Mouse (Mus musculus): Measurements from ENCODE around the gene Frrs1.

The Frrs1 gene

DNA sequence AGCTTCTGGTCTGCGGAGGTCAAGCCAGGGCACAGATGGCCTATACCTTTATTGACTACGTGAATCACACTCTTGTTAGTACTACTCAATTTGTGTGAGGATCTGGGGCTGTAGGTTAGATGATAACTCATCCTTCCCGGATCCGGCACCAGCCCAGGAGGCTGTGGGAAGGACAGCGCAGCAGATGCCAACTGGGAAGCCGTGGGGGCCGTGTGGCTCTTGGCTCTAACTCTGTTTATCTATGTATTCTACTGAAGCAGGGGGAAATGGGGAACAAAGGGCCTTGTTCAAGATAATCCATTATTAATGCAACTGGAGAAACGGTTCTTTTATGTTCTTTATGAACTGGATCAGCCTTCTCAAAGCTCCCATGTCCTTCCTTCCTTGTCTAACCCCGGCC, 47.3 kb downstream of the Frrs1 start:
- DNase-seq (ENCODE audit: low read depth, low spot score), result no peak

DNA sequence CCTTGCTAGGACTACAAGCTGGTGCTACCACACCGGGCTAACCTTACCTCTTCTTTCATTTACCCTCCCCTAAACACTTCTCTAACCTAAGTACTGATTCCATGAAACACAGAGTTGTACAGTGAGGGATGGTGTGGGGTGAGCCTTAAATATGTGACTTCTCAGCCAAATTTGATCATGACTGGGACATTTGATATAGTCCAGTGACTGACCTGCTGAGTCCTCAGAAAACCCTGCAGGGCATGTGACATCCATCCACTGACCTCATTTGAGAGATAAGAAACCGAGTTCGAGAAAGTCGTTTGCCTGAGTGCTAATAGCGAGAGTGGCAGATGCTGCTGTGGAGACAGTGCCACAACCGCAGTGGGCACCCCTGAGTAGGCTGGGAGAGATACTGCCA, 55.1 kb downstream of the Frrs1 start:
- DNase-seq (ENCODE audit: low read depth, low spot score), result no peak

DNA sequence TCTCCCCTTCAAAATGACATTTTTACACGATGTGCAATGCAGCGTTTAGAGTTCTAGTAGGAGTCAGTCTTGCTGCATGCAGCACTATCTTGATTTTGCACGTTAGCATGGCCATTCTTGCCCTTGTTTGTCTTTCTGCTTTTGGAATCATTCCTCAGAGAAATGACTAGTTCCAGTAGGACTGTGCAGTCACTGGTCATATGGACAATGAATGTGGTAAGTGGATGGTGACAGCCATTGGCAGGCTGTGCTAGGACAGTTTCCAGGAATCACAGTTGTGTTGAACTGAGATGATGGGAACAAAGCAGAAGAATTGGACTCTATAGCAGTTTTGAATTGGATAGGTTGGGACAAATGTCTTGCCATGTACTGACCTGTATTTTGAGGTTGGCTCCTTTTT, 55.7 kb downstream of the Frrs1 start:
- DNase-seq (ENCODE audit: low read depth, low spot score), result no peak

DNA sequence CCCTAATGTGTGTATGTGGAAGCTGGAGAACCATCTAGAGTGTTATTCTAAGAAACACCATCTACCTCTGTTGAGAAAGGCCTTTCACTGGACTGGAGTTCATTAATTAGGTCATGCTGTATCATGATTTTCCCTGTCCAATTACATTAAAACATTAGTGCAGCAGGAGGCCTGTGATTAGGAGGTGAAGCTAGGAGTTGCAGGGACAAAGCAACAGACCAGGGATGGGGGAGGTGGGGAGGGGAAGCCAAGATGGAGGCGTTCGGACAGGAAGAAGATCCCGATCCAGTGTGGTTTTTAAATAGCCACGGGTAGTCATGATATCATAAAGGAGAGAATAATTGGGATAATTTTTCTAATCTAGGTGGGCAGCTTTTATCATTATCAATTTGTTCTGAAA, 57.8 kb downstream of the Frrs1 start:
- no peak for DNase-seq (ENCODE audit: low read depth, low spot score)

DNA sequence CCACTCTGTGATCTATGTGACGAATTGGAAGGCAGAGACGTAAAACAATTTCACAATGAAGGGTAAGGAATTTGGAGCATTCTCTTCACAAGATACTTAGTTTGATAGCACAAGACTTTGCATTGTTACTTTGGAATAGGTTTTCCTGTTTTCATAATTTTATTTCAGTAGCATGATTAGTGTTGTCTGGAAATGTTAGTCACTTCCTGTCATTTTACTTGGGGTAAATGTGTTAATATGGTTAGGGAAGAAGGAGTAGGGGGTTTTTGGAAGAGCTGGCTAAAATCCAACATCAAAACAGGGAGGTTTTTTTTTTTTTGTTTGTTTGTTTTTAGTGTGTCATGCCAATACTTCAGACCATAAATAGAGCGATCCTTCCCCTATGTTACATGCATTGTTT, 62.3 kb downstream of the Frrs1 start:
- no peak for DNase-seq (ENCODE audit: low read depth, low spot score)

DNA sequence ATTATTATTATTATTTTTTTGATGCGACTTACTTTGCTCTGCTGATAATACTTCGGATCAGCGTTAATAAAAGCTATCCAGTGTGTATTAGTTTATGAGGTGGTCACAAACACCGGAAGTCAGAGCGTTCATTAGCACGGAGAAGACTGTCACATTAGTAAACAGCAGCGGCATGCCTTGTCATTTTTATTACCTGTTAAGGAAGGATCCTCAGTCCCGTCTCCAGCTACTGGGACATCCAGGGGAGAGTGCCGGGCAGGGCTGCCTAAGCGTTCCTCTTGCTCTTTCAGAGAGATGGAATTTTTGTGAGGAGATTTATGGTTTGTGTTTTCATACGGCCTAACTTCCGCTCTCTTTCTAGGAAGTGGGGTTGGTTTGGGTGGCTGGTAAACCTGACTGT, 63.8 kb downstream of the Frrs1 start:
- no peak for DNase-seq (ENCODE audit: low read depth, low spot score)

DNA sequence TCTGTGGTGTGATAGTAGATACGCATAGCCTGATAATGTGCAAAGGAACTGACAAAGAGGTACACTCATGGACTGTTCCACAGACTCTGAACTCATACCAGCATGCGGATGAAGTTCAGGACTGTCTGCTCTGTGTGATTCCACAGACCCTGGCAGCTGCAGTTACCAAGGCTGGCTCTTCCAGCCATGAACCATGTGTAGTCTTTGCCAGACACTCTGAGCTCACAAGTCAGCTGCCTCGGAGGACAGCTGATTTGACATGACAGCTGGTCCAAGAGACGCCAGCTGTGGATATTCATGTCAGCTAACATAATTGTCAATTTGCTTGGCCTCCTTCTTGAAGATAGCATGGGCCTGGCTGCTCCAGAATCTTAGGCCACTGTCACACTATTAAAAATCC, 69.7 kb downstream of the Frrs1 start:
- no peak for DNase-seq (ENCODE audit: low read depth, low spot score)

DNA sequence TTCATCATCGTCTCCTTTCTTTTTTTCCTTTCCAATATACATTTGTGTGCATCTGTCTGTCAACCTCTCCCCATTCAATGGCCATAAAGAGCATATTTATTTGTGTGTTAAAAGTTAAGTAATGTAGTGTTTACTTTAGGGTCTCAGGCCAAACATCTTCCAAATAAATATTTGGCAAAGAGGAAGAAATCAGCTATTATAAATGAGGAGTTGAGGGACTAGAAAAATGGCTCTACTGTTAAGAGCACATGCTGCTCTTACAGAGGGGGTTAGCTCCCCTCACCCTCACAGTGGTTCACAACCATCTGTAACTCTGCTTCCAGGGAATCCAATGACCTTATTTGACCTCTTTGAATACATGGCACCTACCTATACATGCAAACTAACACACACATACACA, 73.9 kb downstream of the Frrs1 start:
- DNase-seq (ENCODE audit: low read depth, low spot score), result no peak

DNA sequence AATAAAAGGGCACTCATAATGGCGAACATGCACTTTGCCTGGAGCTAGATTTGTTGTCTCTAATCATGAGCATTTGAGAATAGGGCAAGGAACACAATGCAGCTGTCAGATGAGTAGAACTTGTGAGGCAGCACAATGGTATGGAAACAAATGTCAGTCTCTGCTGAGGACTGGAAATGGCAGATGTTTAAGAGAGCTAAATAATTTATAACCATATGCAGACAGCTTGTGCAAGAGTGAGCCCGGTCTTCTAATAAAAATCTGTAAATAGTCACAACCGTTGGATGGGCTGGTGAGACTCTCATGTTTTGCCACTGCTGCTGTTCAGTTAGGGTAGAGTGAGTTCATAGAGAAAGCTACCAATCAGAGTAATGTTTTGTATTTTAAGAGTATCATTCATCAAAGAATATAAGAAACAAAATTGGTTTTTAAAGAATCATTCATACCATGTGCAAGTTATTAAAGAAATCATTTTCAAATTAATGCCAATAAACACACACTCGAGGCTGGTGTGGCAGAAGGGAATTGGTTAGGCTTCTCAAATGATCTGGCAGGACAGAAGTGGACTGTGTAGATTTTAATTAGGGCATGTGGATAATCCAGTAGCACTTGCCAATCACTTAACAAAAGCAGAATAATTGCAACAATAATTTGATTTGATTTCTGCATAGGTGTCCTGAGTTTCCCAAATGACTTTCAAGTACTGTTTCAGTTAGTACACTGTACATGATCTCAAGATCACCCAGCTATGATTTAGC, 77.8 kb downstream of the Frrs1 start:
- DNase-seq (ENCODE audit: low read depth, low spot score), result no peak

DNA sequence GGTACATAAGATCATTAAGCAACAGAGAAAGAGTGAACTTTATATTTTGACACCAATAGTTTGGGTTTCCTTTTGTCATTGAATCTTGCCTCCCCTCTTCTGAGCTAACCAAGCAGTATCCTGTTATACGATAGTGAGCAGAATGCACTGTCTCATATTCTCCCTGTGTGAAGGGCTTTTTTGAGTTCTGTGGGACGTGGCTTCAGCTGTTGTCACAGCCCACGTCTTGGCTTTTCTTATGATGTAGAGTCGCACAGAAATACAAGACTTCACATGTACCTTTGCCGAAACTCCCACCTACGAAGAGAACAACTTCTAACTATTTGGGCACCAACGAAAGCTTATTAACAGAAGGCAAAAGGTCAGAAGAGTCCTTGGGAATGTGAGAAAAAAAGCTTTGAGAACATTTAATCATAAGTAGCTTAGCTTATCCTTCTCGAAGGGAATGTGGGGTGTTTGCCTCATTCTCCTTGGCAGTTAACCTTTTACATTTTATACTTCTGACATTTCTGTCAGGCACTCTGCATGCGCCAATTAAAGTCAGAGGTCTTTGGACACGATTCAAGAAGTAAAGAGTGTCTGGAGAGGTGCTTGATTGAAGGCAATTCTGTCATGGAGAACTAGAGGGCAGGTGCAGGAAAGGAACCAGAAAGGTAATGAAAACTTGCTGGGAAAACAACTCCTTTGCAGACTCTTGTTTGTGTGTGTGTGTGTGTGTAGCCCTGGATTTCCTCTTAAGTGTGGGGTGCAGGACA, 81.7 kb downstream of the Frrs1 start:
- DNase-seq (ENCODE audit: low read depth, low spot score), result no peak

DNA sequence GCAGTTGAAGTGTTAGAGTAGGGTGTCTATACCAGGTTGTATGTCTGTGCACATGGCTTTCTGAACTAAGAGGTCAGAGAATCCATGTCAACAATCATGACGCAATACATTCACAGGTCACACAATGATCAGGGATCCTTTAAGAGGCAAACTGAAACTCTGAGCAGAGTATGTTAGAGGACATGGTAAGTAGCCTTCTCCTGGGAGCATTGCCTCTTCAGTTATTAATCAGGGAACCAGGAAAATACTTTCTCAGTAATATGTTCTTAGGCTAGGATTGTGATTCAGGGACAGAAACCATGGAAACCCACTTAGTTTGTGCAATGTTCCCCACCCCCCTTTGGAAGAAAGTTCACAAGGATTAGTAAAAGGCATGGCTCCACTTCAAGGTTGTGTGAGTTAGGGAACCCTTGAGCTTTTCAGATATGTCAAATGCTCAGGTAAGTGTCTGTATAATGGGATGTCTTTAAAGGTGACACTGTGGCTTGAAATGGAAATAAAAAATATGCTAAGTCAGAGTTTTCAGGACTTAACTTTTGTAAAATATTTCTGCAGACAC, 82.4 kb downstream of the Frrs1 start:
- no peak for DNase-seq (ENCODE audit: low read depth, low spot score)

DNA sequence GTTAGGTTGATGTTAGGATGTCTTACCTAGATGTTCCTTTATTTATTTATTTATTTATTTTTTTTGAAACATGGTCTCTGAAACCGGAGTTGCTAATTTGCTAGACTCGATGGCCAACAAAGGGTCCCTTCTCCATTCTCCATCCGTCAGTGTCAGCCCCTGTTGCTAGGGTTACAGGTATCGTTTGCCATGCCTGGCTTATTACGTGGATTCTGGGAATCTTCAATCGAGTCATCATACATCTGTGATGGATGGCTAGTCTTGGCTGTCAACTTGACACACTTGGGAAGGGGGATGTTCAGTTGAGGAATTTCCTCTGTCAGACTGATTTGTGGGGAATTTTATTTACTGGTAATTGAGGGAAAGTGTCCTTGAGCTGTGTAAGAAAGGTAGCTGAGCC, 83.5 kb downstream of the Frrs1 start:
- DNase-seq (ENCODE audit: low read depth, low spot score), result no peak

DNA sequence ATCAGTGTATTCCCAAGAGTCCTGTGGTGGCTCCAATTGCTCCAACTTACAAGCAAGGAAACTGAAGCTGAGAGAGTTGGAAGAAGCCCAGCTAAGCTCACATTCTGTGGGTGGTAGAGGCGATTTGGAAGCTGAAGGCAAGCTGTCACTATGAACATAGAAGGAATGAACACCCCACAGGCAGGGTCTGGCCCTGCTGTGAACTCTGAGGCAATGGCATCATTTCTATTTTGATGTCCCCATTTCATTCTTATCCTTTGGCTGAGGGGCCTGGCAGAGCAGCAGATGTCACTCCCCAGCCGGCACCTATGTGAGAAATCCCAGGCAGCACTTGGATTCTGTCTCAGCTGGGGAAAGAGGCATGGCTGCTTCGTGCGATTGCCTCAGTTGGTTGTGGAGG, 84.2 kb downstream of the Frrs1 start:
- no peak for DNase-seq (ENCODE audit: low read depth, low spot score)

DNA sequence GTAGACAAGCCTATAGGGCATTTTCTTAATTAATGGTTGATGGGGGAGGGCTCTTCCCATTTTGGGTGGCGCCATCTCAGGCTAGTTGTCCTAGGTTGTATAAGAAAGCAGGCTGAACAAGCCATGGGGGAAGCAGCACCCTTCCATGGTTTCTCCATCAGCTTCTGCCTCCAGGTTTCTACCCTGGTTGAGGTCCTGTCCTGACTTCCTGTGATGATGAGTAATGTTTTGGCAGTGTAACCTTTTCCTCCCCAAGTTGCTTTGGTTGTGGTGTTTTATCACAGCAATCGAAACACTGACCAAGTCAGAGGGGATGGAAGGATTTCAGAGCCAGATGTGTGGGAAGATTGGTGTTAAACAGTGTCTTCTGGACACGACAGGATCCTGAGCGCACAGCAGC, 87.2 kb downstream of the Frrs1 start:
- no peak for DNase-seq (ENCODE audit: low read depth, low spot score)

DNA sequence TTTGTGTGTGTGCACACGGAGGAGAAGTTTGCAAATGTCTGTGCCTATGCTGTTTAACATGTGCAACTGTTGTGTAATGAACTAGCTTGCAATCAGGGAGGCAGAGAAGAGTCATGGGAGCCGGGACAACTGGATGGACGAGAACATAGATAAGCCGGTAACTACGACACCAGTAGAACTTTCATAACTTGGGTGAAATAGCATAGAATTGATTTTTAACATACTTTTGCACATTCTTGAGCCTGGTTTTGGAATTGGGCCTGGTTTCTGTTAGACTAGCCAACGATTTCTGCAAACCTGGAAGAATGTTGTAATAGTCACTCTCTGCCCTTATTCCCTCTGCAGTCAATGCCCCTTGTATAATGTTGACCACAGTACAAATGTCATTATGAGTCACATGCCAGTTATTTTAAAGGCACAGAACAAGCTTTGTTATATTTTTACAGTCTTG, 91.4 kb downstream of the Frrs1 start:
- no peak for DNase-seq (ENCODE audit: low read depth, low spot score)

DNA sequence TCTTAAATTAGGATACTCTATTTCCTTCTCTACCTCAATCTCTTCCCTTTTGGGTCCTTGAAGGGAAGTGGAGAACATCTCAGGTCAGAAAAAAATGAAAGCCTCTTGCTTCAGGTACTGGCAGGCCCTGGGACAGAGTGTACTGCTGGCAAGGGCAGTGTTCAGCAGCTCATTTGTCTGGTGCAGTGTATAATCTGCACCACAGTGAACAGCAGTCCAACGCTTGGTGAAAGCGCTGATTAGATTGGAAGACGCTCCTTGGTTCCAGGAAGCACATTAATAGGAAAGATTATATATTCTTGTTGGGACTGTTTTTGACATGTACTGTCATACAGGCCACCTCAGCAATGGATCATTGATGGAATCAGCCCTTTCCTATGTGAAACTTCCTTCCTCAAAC, 92.2 kb downstream of the Frrs1 start:
- DNase-seq (ENCODE audit: low read depth, low spot score), result no peak

DNA sequence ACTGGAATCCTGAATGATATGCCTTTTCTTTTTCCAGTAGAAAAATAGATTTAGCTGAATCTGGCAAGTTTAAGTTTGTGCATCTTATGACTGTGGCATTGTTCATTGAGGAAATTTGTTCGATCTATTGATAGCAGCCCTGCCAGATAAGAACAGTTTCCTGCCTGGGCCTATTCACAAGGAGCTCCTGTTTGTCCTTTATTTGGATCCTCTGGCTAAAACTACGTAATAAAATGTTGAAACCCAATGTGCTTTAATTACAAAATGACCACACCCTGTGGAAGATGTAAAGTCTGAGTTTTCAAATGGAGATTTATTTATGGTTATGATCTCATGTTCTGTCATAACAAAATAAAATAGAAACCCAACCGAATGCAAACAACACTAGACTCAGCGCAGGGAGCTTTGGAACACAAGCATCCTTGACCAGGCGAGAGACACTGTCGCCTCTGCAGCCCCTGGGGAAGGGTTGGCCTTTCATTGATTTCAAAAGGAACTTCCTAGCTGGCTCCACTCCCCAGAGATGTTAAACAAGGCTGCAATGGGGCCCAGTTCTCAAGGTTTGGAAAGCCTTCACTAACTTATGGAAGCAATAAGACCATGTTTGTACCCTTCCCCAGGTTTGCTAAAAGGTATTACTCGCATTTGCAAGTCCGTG, 93.1 kb downstream of the Frrs1 start:
- DNase-seq (ENCODE audit: low read depth, low spot score), result no peak

DNA sequence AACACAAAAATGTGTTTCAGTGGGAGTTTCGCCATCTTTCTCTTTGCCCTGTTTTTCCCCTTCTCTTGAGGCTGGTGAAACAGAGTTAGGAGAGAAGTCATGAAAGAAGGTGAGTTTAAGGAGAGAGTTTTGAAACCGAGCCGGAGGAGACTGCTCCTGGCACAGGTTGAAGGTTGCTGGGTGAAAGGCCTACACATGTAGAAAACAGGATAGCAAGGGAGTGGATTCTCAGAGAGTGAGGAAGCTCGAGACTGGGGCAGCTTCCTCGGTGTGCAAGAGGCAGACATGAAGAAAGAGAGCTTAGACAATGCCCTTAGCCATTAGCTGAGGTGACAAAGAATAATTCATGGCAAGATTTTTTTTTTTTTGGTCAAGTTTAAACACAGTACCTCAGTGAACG, 94.1 kb downstream of the Frrs1 start:
- DNase-seq (ENCODE audit: low read depth, low spot score), result no peak

DNA sequence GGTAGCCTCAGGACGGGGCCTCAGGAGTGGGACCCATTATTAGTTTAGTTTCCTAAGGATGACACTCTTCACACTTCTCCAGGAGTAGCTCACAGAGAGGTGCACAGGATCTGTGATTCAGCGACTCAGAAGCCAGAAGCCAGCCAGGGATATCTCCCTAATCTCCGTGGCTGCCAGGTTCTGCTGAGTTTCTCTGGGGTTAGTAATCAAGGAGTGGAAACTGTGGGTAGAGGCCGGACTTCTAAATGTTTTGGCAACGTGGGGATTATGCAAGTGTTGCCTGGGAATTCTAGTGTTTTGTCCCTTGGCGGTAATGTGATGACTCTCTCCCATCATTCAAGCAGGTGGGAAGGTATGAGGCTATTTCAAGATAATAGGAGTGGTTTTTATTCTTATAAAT, 95.8 kb downstream of the Frrs1 start:
- DNase-seq (ENCODE audit: low read depth, low spot score), result no peak
